Mouse (Mus musculus) spleen, adult 12 weeks (tissue): Measurements from ENCODE around the gene Tox3.

Source experiments
- DNase-seq: peaks from one replicate; pipeline ENCODE4 v3.0.0; 2022; ENCODE audit warnings: low spot score

Tox3 gene

DNA sequence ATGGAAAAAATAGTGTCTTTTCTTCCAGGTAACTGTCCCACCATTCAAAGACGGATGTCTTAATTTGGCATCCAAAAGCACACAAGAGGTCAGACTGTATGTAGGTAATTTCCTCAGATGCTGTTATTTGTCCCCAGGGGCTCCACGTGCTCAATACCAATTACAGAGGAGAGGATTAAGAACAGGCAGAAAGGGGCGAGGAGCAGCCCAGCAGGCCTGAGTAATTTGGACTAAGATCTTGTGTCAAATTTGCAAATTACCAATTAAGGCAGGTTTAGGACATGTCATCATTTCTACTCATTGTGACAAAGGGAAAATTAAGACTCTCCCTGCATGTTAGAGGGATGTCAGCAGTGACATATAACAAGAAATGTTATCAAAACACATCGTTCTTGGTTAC lies 106.7 kb downstream of the Tox3 start:
- no peak for DNase-seq

DNA sequence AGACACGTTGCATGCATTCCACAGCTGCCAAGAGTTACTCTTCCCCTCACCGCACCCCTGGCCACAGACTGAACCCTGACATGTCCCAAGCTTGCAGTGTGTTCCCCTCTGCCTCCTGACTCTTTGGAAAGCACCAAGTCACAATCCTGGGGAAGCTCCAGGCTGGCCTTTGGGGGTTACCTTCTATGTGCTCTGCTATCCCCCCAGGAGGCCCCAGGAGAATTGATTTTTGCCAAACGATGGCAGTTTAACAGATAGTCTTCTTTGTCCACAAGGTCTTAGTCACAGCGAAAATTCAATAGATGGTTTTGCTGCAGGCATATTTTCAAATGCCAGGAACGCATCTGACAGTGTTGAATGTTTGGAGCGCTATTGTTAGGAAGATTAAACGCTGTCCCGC lies 115.6 kb downstream of the Tox3 start:
- DNase-seq, result no peak

DNA sequence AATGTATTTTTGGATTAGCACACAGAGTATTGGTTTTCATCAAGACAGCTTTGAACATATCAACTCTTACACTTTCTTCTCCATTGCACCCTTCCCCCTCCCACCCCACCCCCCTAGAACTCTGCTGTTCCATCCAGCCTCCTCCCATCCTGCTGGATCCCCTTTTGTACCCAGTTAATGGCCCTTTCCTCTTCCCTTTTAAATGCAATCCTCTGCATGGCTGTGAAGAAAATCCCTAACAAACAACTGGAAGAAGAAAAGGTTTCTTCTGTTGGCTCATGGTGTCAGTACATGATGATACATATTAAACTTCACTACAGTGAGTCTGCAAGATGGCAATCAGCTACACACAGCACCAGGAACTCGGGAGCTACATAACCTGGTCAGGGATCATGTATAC lies 124.0 kb downstream of the Tox3 start:
- DNase-seq, result no peak

DNA sequence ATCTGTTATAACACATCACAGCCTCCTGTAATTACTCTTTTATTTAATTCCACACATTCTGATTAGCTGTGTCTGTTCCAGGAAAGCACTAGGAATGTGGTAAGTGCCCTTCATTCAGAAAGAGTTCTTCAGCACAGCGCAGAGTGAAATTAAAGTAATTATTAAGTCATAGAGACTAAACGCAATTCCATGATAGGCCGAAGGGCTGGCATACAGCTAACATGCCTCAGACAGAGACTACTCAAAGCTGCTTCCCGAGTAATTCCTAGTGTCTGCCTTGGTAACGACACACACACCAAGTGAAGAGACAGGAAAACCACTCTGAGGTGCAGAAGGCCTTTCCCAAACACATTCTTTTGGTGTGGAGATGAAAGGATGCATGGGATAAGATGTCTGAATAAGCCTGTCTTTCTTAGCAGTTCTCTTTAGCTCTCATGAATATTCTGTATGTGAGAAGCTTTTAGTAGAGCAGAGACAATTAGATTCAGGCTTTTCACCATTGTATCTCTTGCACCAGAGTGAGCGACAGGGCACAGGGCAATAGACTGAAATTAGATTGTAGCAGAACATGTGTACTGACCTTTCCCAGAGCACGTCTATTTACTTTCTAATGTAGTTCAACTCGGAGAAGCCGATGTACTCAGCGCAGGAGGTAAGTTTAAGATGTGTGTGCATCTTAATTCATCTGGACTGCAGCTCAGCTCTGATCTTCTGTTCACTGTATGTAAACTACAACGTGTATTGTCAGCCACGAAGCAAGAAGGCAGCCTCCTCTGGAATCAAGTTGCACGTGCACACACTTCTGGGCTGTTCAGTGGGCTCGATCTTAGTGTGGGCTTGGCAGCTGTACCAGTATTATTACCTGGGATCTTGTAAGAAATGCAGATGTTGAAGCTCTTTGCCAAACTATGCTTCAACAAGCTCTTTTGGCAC lies 138.8 kb downstream of the Tox3 start:
- no peak for DNase-seq
